Mouse (Mus musculus): Measurements from ENCODE around the gene Sla2. TPM values are rescaled to one million over a fixed set of nuclear protein-coding genes. Genes with fewer than 3 reads are reported as not detected.
"Not testable (repeated sequence)": the region's sequence is repeated elsewhere in the genome, so short reads cannot be mapped to it uniquely, and the experiment has no call there.

Sla2 gene
- total RNA-seq (2021): not detected
- long read RNA-seq, experiment 1: 0 reads
- long read RNA-seq, experiment 2: 0 reads

- DNase-seq: peak; percentile 43
These were observed at the start of gene Sla2 for GRCm38 (mm10) chr2:156887017-156887416. TSS of gene Sla2 (minus strand) at chr2:156887192.

DNA sequence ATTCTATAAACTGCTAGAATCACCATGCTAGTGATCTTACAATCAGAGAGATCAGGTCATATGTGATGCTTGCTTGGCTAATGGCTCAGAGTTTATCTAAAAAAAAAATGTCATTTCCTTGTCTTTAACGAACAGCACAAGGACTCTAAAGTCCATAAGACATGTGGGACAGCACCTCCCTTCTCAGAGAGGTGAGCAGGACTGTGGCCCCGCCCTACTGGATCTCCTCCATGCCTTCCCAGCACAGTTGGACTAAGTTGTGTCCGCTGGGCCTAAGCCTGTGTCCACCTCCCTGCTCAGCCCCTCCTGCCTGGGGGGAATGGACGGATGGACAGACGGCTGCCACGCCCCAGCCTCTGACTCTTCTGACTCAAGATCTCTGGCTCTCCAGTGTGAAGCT lies 48.0 kb upstream of the Sla2 start:
- DNase-seq: no peak

- no peak for DNase-seq
These were observed 46.4 kb upstream of the Sla2 start for GRCm38 (mm10) chr2:156933426-156933825.

DNA sequence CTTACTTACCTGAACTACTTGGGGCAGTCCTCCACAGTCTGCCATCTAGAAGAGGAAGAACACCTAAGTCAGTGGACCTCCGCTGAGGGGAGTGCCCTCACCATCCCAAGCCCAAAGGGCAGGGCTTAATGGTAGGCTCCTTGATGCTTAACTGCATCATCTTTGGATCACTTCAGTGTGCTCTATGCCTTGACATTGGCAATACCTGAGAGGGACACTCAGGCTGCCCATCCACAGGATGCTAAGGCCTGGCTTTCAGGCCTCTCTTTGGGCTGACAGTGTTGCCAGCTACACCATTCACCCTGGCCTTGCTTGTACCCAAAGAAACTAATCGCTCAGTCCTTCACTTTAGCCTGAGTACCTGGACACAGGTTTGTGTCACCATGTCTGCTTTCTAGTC lies 44.4 kb upstream of the Sla2 start:
- no peak for DNase-seq

- DNase-seq: no peak
These were observed 43.6 kb upstream of the Sla2 start for GRCm38 (mm10) chr2:156930549-156930948.

DNA sequence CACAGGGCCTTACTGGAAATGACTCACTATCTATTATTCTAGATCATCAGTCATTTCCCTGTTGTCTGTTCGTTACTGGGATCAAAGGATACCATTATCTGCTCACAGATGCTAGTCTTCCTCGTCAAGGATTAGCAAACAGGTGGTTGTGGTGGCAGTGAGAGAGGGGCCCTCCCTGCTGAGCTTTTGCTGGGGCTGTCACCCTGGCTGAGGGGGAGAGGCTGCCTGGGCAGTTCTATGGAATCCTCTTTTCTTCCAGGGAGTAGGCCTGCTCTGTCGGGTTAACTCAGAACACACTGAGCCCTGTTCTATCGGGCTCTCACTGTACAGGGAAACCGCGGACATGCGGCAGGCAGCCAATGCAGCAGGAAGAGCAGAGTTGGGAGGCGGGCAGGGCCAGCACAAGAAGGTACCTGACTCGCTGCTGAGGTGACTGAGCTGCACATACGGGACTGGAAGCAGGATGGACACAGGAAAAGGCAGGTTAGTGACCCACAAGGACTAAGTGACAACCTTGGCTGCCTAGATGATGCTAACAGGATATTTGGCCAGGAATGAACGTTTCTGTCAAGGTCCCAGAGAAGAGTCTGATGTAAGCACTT lies 42.6 kb upstream of the Sla2 start:
- no peak for DNase-seq

DNA sequence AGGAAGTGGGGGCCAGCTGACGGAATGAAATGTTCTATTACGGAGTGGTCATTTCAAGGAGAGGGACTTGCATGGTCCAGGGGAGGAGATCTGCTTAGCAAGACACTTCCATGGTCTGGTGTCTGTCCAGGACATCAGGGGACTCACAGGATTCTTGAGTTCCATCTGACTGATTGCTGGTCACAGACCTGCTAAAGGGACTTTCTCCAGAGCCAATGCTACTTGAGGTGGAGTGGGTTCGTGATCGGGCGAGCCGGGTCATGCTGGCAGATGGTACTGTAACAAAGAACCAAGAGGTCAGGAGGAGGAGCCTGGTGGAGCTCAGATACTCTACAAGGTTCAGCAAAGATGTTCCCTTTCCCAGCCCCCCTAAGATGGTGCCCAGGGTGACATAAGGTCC lies 41.6 kb upstream of the Sla2 start:
- no peak for DNase-seq

- peak; percentile 22 for DNase-seq
These were observed 40.7 kb upstream of the Sla2 start for GRCm38 (mm10) chr2:156927663-156928062.

GRCm38 (mm10) chr2:156925611-156926010 lies 38.6 kb upstream of the Sla2 start:
- not testable (repeated sequence) for DNase-seq

- DNase-seq: not testable (repeated sequence)
These were observed 38.1 kb upstream of the Sla2 start for GRCm38 (mm10) chr2:156925075-156925474.

- DNase-seq: no peak
These were observed 37.4 kb upstream of the Sla2 start for GRCm38 (mm10) chr2:156924210-156924898.

GRCm38 (mm10) chr2:156923057-156923456 lies 36.1 kb upstream of the Sla2 start:
- no peak for DNase-seq

DNA sequence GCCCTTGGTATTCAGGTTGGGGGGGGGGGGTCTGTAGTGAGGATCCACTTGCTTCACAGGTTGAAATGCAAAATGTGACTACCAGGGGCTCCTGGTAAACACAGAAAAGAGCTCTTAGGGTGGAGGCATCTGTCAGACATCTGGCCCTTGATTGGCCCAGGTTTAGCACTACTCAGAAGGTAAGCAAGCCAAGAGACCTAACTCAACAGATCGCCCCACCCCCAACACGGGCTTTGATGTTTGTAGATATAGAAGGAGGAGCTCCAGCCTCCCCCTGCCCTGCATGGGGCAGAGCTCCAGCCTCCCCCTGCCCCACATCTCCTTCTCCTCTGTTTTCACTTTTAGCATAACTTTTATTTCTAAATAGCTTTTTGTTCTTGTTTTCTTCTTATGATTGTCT lies 32.8 kb upstream of the Sla2 start:
- DNase-seq: no peak

DNA sequence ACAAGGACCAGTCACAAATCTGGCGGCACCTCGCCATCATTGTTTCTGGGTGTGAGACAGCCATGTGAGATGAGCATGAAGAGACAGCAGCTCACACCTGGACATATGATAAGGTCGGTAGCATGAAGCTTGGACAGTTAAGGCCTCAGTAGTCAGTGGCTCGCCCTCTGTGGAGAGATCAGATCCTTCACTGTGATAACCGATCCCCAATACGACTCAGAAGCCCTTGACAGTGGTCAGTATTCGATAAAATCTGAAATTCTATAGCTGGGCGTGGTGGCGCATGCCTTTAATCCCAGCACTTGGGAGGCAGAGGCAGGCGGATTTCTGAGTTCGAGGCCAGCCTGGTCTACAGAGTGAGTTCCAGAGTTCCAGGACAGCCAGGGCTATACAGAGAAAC lies 32.2 kb upstream of the Sla2 start:
- DNase-seq: not testable (repeated sequence)

DNA sequence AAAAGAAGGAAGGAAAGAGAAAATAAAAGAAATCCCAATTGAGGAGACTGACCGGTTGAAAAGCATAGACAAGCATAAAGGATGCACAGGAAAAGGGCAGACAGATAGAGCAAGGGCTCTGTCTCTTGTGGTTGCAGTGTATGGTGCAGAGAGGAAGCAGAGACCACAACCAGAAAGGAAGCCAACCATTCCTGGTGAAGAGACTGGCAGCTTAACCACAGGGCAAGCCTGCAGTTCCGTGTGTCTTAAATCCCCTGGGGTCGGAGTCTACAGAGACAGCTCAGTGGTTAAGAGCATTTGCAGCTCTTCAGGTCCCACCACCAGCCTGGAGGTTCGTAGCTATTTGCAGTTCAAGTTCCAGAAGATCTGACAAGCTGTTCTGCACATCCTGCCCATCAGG lies 31.6 kb upstream of the Sla2 start:
- no peak for DNase-seq

- no peak for DNase-seq
These were observed 29.6 kb upstream of the Sla2 start for GRCm38 (mm10) chr2:156916419-156917125.

GRCm38 (mm10) chr2:156915559-156915958 lies 28.6 kb upstream of the Sla2 start:
- DNase-seq: no peak

DNA sequence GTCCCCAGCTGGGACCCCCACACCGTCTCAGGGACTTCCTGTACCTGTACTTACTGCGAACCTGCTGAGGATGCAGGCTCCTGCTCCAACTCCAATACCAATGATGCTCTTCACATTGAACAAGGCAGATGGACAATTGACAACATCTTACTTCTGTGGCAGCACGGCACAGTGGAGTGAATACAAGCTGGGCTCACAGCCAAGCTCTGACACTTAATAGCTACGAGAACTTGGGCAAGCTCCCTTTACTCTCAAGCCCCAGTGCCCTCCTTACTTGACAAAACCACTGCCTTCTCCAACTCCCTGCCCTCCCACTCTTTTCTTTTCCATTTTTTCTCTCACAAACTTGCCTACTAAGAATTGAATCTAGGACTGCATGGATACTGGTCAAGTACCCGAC lies 26.2 kb upstream of the Sla2 start:
- no peak for DNase-seq

GRCm38 (mm10) chr2:156905931-156906330 lies 18.9 kb upstream of the Sla2 start:
- DNase-seq: not testable (repeated sequence)

DNA sequence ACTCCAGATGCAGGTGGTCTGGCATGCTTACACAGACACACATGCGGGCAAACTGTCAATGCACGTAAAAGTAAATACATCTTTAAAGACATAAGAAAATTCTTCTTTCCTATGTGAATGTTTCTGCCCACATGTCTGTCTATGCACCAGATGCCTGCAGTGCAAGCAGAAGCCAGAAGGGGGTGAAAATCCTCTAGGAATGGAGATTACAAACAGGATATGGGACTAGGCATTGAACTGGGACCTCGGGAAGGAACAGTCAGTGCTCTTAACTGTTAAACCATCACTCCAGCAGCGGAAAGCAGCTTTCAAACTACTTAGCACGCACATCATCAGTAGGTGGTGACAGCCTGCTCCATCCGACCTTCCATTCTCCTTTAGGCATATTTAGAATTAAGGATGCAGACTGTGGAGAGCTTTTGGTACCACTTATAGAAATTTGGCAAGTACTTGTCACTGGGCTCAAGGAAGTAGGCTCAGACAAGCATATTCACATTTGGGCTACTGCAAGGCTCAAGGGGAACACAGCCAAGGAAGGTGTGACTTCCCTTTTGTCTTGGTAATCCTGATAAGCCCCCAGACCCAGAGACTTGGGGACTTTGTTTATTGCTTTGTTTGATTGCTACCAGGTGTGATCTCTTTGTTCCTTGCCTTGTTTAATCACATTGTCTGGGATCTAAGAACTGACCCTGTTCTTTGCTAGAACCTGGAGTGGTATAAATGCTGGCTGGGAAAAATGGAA lies 18.2 kb upstream of the Sla2 start:
- peak; percentile 39 for DNase-seq

DNA sequence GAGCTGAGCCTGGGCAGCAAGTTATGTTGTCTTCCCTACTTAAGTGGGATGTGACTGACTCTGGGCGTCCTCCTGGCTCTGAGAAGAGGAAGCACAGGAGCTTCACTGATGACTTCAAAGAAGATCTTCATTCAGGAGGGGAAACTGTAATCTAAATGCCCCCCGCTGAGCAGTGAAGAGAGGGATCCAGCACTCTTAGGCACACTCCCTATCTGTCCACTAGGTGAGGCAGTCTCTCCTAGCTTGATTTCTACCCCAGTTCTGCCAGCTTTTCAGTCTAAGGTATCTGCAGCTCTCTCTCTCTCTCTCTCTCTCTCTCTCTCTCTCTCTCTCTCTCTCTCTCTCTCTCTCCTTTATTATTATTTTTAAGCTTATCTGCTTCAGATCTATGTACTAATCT lies 16.4 kb upstream of the Sla2 start:
- DNase-seq: no peak

- not testable (repeated sequence) for DNase-seq
These were observed 15.4 kb upstream of the Sla2 start for GRCm38 (mm10) chr2:156902411-156902810.

GRCm38 (mm10) chr2:156901883-156902282 lies 14.9 kb upstream of the Sla2 start:
- DNase-seq: no peak

Measured in gastrocnemius, postnatal 25 days (tissue).